Comparison of ENCODE assay signal across 8 mouse cellular contexts in the genomic region with DNA sequence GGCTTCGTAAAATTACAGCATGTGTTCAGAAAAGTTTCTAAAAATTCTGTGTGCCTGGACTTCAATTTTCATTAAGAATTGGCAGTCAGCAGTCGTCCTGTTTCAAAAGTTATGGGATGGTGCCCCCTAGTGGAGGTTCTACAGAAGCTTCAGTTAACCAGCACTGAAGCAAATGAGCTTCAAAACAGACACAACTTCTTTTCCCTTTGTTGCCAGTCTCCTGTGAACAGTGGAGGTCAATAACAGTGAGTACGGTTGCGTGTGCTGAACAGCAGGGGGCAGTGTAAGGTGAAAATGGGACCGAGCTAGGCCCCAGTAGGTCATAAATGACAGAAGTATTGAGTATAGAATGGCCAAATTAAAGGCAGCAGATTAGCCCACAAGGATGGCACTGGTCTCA. TPM values are rescaled to one million over a fixed set of nuclear protein-coding genes. Genes with fewer than 3 reads are reported as not detected.
A peak's percentile ranks its signal among the peaks of the same experiment; 100 is the strongest.
DNase-seq lines count a peak whose midpoint lies in the region; ATAC-seq and TF ChIP-seq lines count a peak whose summit lies in the region.

No protein-coding gene starts in this region.

- CTCF ChIA-PET in Patski (lab: Charles Lee): interaction anchor here (0.9 to 4.4 kb wide), 15 partner anchors 9 to 706 kb away, joined by 3 to 19 read pairs (median 4); a partner anchor contains a TSS

- ATAC-seq in Patski: peak; percentile 91
- peak; percentile 95 for ATAC-seq in common myeloid progenitor, adult 5-6 weeks (replicated peaks; ENCODE audit: low read depth, poor library complexity, severe bottlenecking)
- peak; percentile 49; the same call in 1 of the 2 replicates for ATAC-seq in limb, embryonic 13.5 days (ENCODE audit: low FRiP score, low read depth)
- ATAC-seq in midbrain, postnatal 0 days (ENCODE audit: low FRiP score): 0 out of 2 replicates have a peak, but pooled peaks have one; percentile 41

- H3K36me3 ChIP-seq in limb, embryonic 13.5 days: no peaks in the 10 kb centered on the region
- H3K36me3 ChIP-seq in midbrain, postnatal 0 days (ENCODE audit: insufficient read depth, low read length): no peaks in the 10 kb centered on the region

- no peaks in the 10 kb centered on the region for H3K9me3 ChIP-seq in limb, embryonic 13.5 days
- no peaks in the 10 kb centered on the region for H3K9me3 ChIP-seq in midbrain, postnatal 0 days (ENCODE audit: low read length)

- peak; percentile 93 for DNase-seq in 416B (ENCODE audit: low read depth)
- DNase-seq in Patski (ENCODE audit: low read depth, low spot score): no peak
- DNase-seq in gastrocnemius, postnatal 10 days: peak; percentile 67
- peak; percentile 54 for DNase-seq in kidney, adult 18-20 months
- peak; percentile 84 for DNase-seq in midbrain, postnatal 0 days (ENCODE audit: low spot score)
- DNase-seq in testis, postnatal 14 days (ENCODE audit: low spot score): peak; percentile 59

- H3K9ac ChIP-seq in limb, embryonic 13.5 days: no peak overlapping the region
- H3K9ac ChIP-seq in midbrain, postnatal 0 days (replicated peaks; ENCODE audit: low read length, poor library complexity, severe bottlenecking): no peak overlapping the region

- H3K27ac ChIP-seq in limb, embryonic 13.5 days: no peak overlapping the region
- H3K27ac ChIP-seq in midbrain, postnatal 0 days (ENCODE audit: low read depth, low read length): no peak overlapping the region

- POLR2A ChIA-PET in Patski (lab: Charles Lee): no interaction called here

- H3K27me3 ChIP-seq in Patski: peaks cover 4% of the 10 kb centered on the region
- H3K27me3 ChIP-seq in limb, embryonic 13.5 days: peaks cover 27% of the 10 kb centered on the region
- H3K27me3 ChIP-seq in midbrain, postnatal 0 days (ENCODE audit: insufficient read depth, low read length): peaks cover 4% of the 10 kb centered on the region

- TF ChIP-seq CTCF in Patski (IDR thresholded peaks at IDR 0.05): peak; percentile 81
- peak; percentile 86 for TF ChIP-seq CTCF in midbrain, postnatal 0 days (IDR thresholded peaks at IDR 0.05)

- no peak overlapping the region for H3K4me2 ChIP-seq in limb, embryonic 13.5 days (replicated peaks)
- H3K4me2 ChIP-seq in midbrain, postnatal 0 days (ENCODE audit: low read depth, low read length, poor library complexity, severe bottlenecking): no peak overlapping the region

- in situ Hi-C loops in Patski (cut with MboI; ENCODE audit: low pct_unique_long_range_greater_than_20kb): no loop called here

- 2% methylated on average over 5 of the region's 5 CpGs for WGBS in limb, embryonic 13.5 days
- WGBS in midbrain, postnatal 0 days: 5% methylated on average over 5 of the region's 5 CpGs

- H3K4me3 ChIP-seq in limb, embryonic 13.5 days: no peak overlapping the region
- no peak overlapping the region for H3K4me3 ChIP-seq in midbrain, postnatal 0 days (ENCODE audit: low read depth, low read length)

- H3K4me1 ChIP-seq in limb, embryonic 13.5 days: peaks cover 10% of the 10 kb centered on the region
- H3K4me1 ChIP-seq in midbrain, postnatal 0 days (ENCODE audit: insufficient read depth, low read length): no peaks in the 10 kb centered on the region

RNA-seq across cellular contexts. Expression of a gene that starts 8.0 kb away (rescaled TPM):
- not detected for polyA plus RNA-seq in Patski (2021)
- total RNA-seq in common myeloid progenitor, adult 5-6 weeks (2017): 0.46 TPM in 1 of 2 replicates, not detected in the other
- 1 to 10 TPM; 1.2 to 1.4 TPM for total RNA-seq in gastrocnemius, postnatal 10 days (2021)
- 18.2 and 19.2 TPM in 2 replicates for polyA plus RNA-seq in limb, embryonic 13.5 days (2015; fragmentation: Nextera tagmentation; extraction: Ambion mirVana)
- 0.38 and 1.2 TPM in 2 replicates for total RNA-seq in midbrain, postnatal 0 days (2014; rRNA removed)
- 0.36 and 0.53 TPM in 2 replicates for polyA plus RNA-seq in midbrain, postnatal 0 days (2015; fragmentation: Nextera tagmentation; extraction: Ambion mirVana)

RNA-seq across cellular contexts. Expression of a gene that starts 30.4 kb away (rescaled TPM):
- polyA plus RNA-seq in Patski (2021): 0.13 TPM
- total RNA-seq in common myeloid progenitor, adult 5-6 weeks (2017): 15.9 and 18.0 TPM in 2 replicates
- total RNA-seq in gastrocnemius, postnatal 10 days (2021): 10 to 100 TPM; 10.8 to 13.0 TPM
- polyA plus RNA-seq in limb, embryonic 13.5 days (2015; fragmentation: Nextera tagmentation; extraction: Ambion mirVana): 8.4 and 9.0 TPM in 2 replicates
- total RNA-seq in midbrain, postnatal 0 days (2014; rRNA removed): 16.2 and 20.0 TPM in 2 replicates
- polyA plus RNA-seq in midbrain, postnatal 0 days (2015; fragmentation: Nextera tagmentation; extraction: Ambion mirVana): 6.9 and 9.9 TPM in 2 replicates

Comparison
In these comparisons a context has a peak if more than half of its experiments do, and no peak if none do; other contexts are left out.
1. ATAC-seq: peak in every context shown above with its lines; median percentile 95 in common myeloid progenitor, adult 5-6 weeks; 91 in Patski; 49 in limb, embryonic 13.5 days; 41 in midbrain, postnatal 0 days.